Mouse (Mus musculus) ES-Bruce4 (cell line): ENCODE measurements at regions not wholly inside any gene's neighbourhood (a gene's known extent, or its start where the extent isn't known, plus 50 kb on each side); places are given as distances from the start of the nearest gene placed in this dataset.

Source experiments
- CTCF ChIP-seq: IDR thresholded peaks from one replicate; pipeline ENCODE4 v1.8.1; 2011; ENCODE audit warnings: low read depth, low read length
- EP300 ChIP-seq: IDR thresholded peaks from 2 replicates; pipeline ENCODE4 v1.6.1; 2011; ENCODE audit warnings: low read depth, low read length; ENCODE audit not compliant: insufficient read depth

DNA sequence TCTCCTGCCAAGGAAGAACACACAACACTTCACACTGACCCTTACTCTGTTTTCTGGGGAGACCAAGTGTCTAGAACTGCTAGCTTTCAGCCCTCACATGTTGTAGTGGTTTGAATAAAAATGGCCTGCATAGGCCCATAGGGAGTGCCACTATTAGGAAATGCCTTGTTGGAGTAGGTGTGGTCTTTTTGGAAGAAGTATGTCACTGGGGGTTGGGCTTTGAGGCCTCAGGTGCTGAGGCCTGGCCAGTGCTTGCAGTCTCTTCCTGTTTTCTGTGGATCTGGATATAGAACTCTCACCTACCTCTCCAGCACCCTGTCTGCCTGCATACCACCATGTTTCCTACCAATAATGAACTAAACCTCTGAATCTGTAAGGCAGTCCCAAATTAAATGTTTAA is 117.9 kb downstream of the Gm9817 start:
- TF ChIP-seq CTCF: no peak
- TF ChIP-seq EP300: no peak
